Mouse (Mus musculus) erythroblast, embryonic 14.5 days (primary cell): ENCODE data around the gene Ercc8.

Source experiments
- GATA1 ChIP-seq: IDR thresholded peaks from 2 replicates; pipeline ENCODE4 v1.6.1; 2012; ENCODE audit warnings: low read length, inconsistent platforms, mixed read lengths
- TAL1 ChIP-seq: IDR thresholded peaks from 3 replicates; pipeline ENCODE4 v1.6.1; 2012; ENCODE audit warnings: low read length, inconsistent platforms, mixed read lengths

GRCm38 (mm10) chr13:108208090-108208489 is 49.6 kb downstream of the Ercc8 start:
- TF ChIP-seq GATA1 (no peak), TAL1 (no peak)
